Mouse (Mus musculus) midbrain, embryonic 10.5 days (tissue): ENCODE measurements around the gene Vrtn. TPM values are rescaled to one million over a fixed set of nuclear protein-coding genes. Genes with fewer than 3 reads are reported as not detected.

Source experiments
- DNase-seq: peaks from one replicate; pipeline ENCODE4 v3.0.0-alpha.2; 2017; ENCODE audit warnings: low spot score
- H3K27ac ChIP-seq: fragments of 300-500 bp; sonication (generic); replicated peaks from 2 replicates; pipeline ENCODE4 v1.5.1; 2016; ENCODE audit warnings: mild to moderate bottlenecking
- H3K27me3 ChIP-seq: fragments of 300-500 bp; sonication (generic); 2 replicates; pipeline ENCODE4 v1.6.1; 2016; ENCODE audit warnings: low read depth, mild to moderate bottlenecking; ENCODE audit not compliant: poor library complexity, severe bottlenecking
- H3K36me3 ChIP-seq: fragments of 300-500 bp; sonication (generic); 2 replicates; pipeline ENCODE4 v1.6.1; 2016; ENCODE audit warnings: mild to moderate bottlenecking, moderate library complexity
- H3K4me1 ChIP-seq: fragments of 300-500 bp; sonication (generic); 2 replicates; pipeline ENCODE4 v1.6.1; 2016
- H3K4me3 ChIP-seq: fragments of 300-500 bp; sonication (generic); 2 replicates; pipeline ENCODE4 v1.5.1; 2016; ENCODE audit warnings: mild to moderate bottlenecking, moderate library complexity
- H3K9me3 ChIP-seq: fragments of 300-500 bp; sonication (generic); replicated peaks from 2 replicates; pipeline ENCODE4 v1.6.1; 2016; ENCODE audit warnings: mild to moderate bottlenecking
- WGBS: fragments of 180-500 bp; shearing (Covaris S2); methylation state at CpG from one replicate; pipeline ENCODE4 v1.1.7; 2016; 5-methylcytosine and 5-hydroxymethylcytosine counted together
- polyA plus RNA-seq: library from polyadenylated mRNA; unstranded; fragments of >200 nt; fragmentation: Nextera tagmentation; extraction: Ambion mirVana; gene quantifications from 2 replicates; pipeline ENCODE4 v1.2.1, GENCODE M21; 2016

Gene Vrtn
- polyA plus RNA-seq = not detected in 2 replicates

- no peak for DNase-seq
- Histone ChIP-seq H3K4me3 (0 out of 2 replicates have a peak within 1 kb of the TSS, but pooled peaks have one; percentile 4), H3K4me1 (peaks cover 19% of the 10 kb centered on the region), H3K9me3 (no peaks in the 10 kb centered on the region), H3K27ac (no peak within 1 kb of the TSS), H3K27me3 (peaks cover 59% of the 10 kb centered on the region), H3K36me3 (no peaks in the 10 kb centered on the region)
- 6% methylated on average over 9 of the region's 9 CpGs for WGBS
Observed at GRCm38 (mm10) chr12:84640654-84641053, at the start of gene Vrtn. Vrtn (plus strand) TSS chr12:84641019.

GRCm38 (mm10) chr12:84598324-84598723 is 42.5 kb upstream of the Vrtn start:
- no peak for DNase-seq
- peaks cover 11% of the 10 kb centered on the region for H3K36me3 ChIP-seq
- WGBS = 21% methylated on average over 8 of the region's 8 CpGs
- peaks cover 25% of the 10 kb centered on the region for H3K27me3 ChIP-seq
- H3K27ac ChIP-seq = no peak overlapping the region
- 0 out of 2 replicates have a peak, but pooled peaks cover 4% of the 10 kb centered on the region for H3K4me1 ChIP-seq
- H3K4me3 ChIP-seq = no peak overlapping the region
- H3K9me3 ChIP-seq = no peaks in the 10 kb centered on the region

- H3K27ac ChIP-seq = no peak overlapping the region
- 92% methylated on average over 6 of the region's 7 CpGs for WGBS
- no peak for DNase-seq
- no peaks in the 10 kb centered on the region for H3K9me3 ChIP-seq
- no peaks in the 10 kb centered on the region for H3K4me1 ChIP-seq
- peaks cover 2% of the 10 kb centered on the region; the same call in 1 of the 2 replicates for H3K27me3 ChIP-seq
- H3K4me3 ChIP-seq = no peak overlapping the region
- H3K36me3 ChIP-seq = peaks cover 41% of the 10 kb centered on the region
Observed at GRCm38 (mm10) chr12:84604001-84604400, 36.8 kb upstream of the Vrtn start.

GRCm38 (mm10) chr12:84605860-84606259 is 35.0 kb upstream of the Vrtn start:
- Histone ChIP-seq H3K9me3 (no peaks in the 10 kb centered on the region), H3K36me3 (peaks cover 44% of the 10 kb centered on the region), H3K27ac (no peak overlapping the region), H3K4me3 (no peak overlapping the region), H3K4me1 (no peaks in the 10 kb centered on the region), H3K27me3 (no peaks in the 10 kb centered on the region)
- DNase-seq = no peak
- 87% methylated on average over 7 of the region's 7 CpGs for WGBS

GRCm38 (mm10) chr12:84611718-84612117 is 29.1 kb upstream of the Vrtn start:
- WGBS = 92% methylated on average over 10 of the region's 10 CpGs

GRCm38 (mm10) chr12:84612518-84612917 is 28.3 kb upstream of the Vrtn start:
- Histone ChIP-seq H3K4me1 (peaks cover 7% of the 10 kb centered on the region; the same call in 1 of the 2 replicates), H3K4me3 (no peak overlapping the region), H3K36me3 (peaks cover 14% of the 10 kb centered on the region), H3K27me3 (no peaks in the 10 kb centered on the region), H3K27ac (no peak overlapping the region), H3K9me3 (no peaks in the 10 kb centered on the region)
- 74% methylated on average over 8 of the region's 8 CpGs for WGBS
- DNase-seq = no peak

More at GRCm38 (mm10) chr12:84611718-84612117, 29.1 kb upstream of the Vrtn start:
- H3K4me1 ChIP-seq = peaks cover 6% of the 10 kb centered on the region; the same call in 1 of the 2 replicates
- no peaks in the 10 kb centered on the region for H3K9me3 ChIP-seq
- H3K27me3 ChIP-seq = no peaks in the 10 kb centered on the region
- H3K4me3 ChIP-seq = no peak overlapping the region
- no peak overlapping the region for H3K27ac ChIP-seq
- no peak for DNase-seq
- peaks cover 16% of the 10 kb centered on the region for H3K36me3 ChIP-seq

GRCm38 (mm10) chr12:84614001-84614400 is 26.8 kb upstream of the Vrtn start:
- Histone ChIP-seq H3K27ac (no peak overlapping the region), H3K4me3 (no peak overlapping the region), H3K9me3 (no peaks in the 10 kb centered on the region), H3K27me3 (no peaks in the 10 kb centered on the region), H3K4me1 (peaks cover 11% of the 10 kb centered on the region), H3K36me3 (peaks cover 5% of the 10 kb centered on the region)
- DNase-seq = no peak
- WGBS = 89% methylated on average over 11 of the region's 11 CpGs

- H3K27me3 ChIP-seq = no peaks in the 10 kb centered on the region
- peaks cover 11% of the 10 kb centered on the region for H3K4me1 ChIP-seq
- no peak for DNase-seq
- no peak overlapping the region for H3K27ac ChIP-seq
- WGBS = 85% methylated on average over 7 of the region's 7 CpGs
- no peak overlapping the region for H3K4me3 ChIP-seq
- H3K9me3 ChIP-seq = no peaks in the 10 kb centered on the region
- 0 out of 2 replicates have a peak, but pooled peaks cover 3% of the 10 kb centered on the region for H3K36me3 ChIP-seq
Observed at GRCm38 (mm10) chr12:84614524-84614923, 26.3 kb upstream of the Vrtn start.

GRCm38 (mm10) chr12:84616977-84617630 is 23.7 kb upstream of the Vrtn start, which contains the start of gene Abcd4:
Abcd4 (minus strand) TSS chr12:84617413.
- no peaks in the 10 kb centered on the region for H3K9me3 ChIP-seq
- peak within 1 kb of the TSS; percentile 77 for H3K4me3 ChIP-seq
- no peaks in the 10 kb centered on the region for H3K27me3 ChIP-seq
- WGBS = under 1% methylated on average over 34 of the region's 34 CpGs
- peak within 1 kb of the TSS; percentile 90 for H3K27ac ChIP-seq
- H3K36me3 ChIP-seq = 0 out of 2 replicates have a peak, but pooled peaks cover 3% of the 10 kb centered on the region
- peak; percentile 95 for DNase-seq
- H3K4me1 ChIP-seq = peaks cover 11% of the 10 kb centered on the region

GRCm38 (mm10) chr12:84617663-84618062 is 23.2 kb upstream of the Vrtn start:
- no peak for DNase-seq
- H3K27ac ChIP-seq = peak overlapping the region; percentile 90
- H3K4me3 ChIP-seq = peak overlapping the region; percentile 77
- 0 out of 2 replicates have a peak, but pooled peaks cover 3% of the 10 kb centered on the region for H3K36me3 ChIP-seq
- no peaks in the 10 kb centered on the region for H3K9me3 ChIP-seq
- H3K27me3 ChIP-seq = no peaks in the 10 kb centered on the region
- 11% methylated on average over 10 of the region's 10 CpGs for WGBS
- peaks cover 11% of the 10 kb centered on the region for H3K4me1 ChIP-seq

GRCm38 (mm10) chr12:84620975-84621374 is 19.8 kb upstream of the Vrtn start:
- H3K4me1 ChIP-seq = peaks cover 24% of the 10 kb centered on the region
- DNase-seq = no peak
- no peak overlapping the region for H3K4me3 ChIP-seq
- H3K27me3 ChIP-seq = peaks cover 29% of the 10 kb centered on the region
- H3K27ac ChIP-seq = no peak overlapping the region
- no peaks in the 10 kb centered on the region for H3K36me3 ChIP-seq
- H3K9me3 ChIP-seq = no peaks in the 10 kb centered on the region

GRCm38 (mm10) chr12:84624601-84625000 is 16.2 kb upstream of the Vrtn start:
- no peaks in the 10 kb centered on the region for H3K9me3 ChIP-seq
- peaks cover 13% of the 10 kb centered on the region for H3K4me1 ChIP-seq
- no peaks in the 10 kb centered on the region for H3K36me3 ChIP-seq
- no peak for DNase-seq
- WGBS = 18% methylated on average over 8 of the region's 8 CpGs
- H3K27ac ChIP-seq = no peak overlapping the region
- no peak overlapping the region for H3K4me3 ChIP-seq
- H3K27me3 ChIP-seq = peaks cover 38% of the 10 kb centered on the region

- no peaks in the 10 kb centered on the region for H3K36me3 ChIP-seq
- H3K9me3 ChIP-seq = no peaks in the 10 kb centered on the region
- H3K27ac ChIP-seq = peak overlapping the region; percentile 68
- 5% methylated on average over 9 of the region's 9 CpGs for WGBS
- peaks cover 38% of the 10 kb centered on the region for H3K27me3 ChIP-seq
- H3K4me1 ChIP-seq = peaks cover 13% of the 10 kb centered on the region
- peak overlapping the region; percentile 34 for H3K4me3 ChIP-seq
- DNase-seq = no peak
Observed at GRCm38 (mm10) chr12:84625116-84625515, 15.7 kb upstream of the Vrtn start.
